Mouse (Mus musculus) limb, embryonic 14.5 days (tissue): ENCODE data around the gene Pex5l. TPM values are rescaled to one million over a fixed set of nuclear protein-coding genes. Genes with fewer than 3 reads are reported as not detected.
A peak's percentile ranks its signal among the peaks of the same experiment; 100 is the strongest.

Experiments
- ATAC-seq: fragments of 200-750 bp; cut with Nextera tagmentation; 2 replicates; pipeline ENCODE4 v1.8.0; 2017; ENCODE audit warnings: low read depth, moderate number of reproducible peaks, moderate TSS enrichment; ENCODE audit not compliant: low FRiP score
- DNase-seq: peaks from one replicate; pipeline ENCODE4 v3.0.0-alpha.2; 2015; ENCODE audit warnings: low spot score
- H3K27ac ChIP-seq: fragments of 300-500 bp; sonication (generic); replicated peaks from 2 replicates; pipeline ENCODE4 v1.5.1; 2014; ENCODE audit warnings: low read depth, mild to moderate bottlenecking, low read length, moderate library complexity, mixed read lengths
- H3K27me3 ChIP-seq: fragments of 300-500 bp; sonication (generic); 2 replicates; pipeline ENCODE4 v1.6.1; 2014; ENCODE audit warnings: low read length, mixed read lengths; ENCODE audit not compliant: control insufficient read depth, insufficient read depth
- H3K36me3 ChIP-seq: fragments of 300-500 bp; sonication (generic); 2 replicates; pipeline ENCODE4 v1.6.1; 2014; ENCODE audit warnings: mild to moderate bottlenecking, low read length, moderate library complexity, mixed read lengths; ENCODE audit not compliant: control insufficient read depth, insufficient read depth
- H3K4me1 ChIP-seq: fragments of 300-500 bp; sonication (generic); 2 replicates; pipeline ENCODE4 v1.6.1; 2014; ENCODE audit warnings: antibody characterized with exemption, low read length, mixed read lengths; ENCODE audit not compliant: control insufficient read depth, insufficient read depth
- H3K4me2 ChIP-seq: fragments of 300-500 bp; sonication (generic); replicated peaks from 2 replicates; pipeline ENCODE4 v1.6.1; 2014; ENCODE audit warnings: low read depth, mild to moderate bottlenecking, low read length, moderate library complexity; ENCODE audit not compliant: severe bottlenecking
- H3K4me3 ChIP-seq: fragments of 300-500 bp; sonication (generic); replicated peaks from 2 replicates; pipeline ENCODE4 v1.5.1; 2014; ENCODE audit warnings: low read length
- H3K9ac ChIP-seq: fragments of 300-500 bp; sonication (generic); 2 replicates; pipeline ENCODE4 v1.6.1; 2014; ENCODE audit warnings: mild to moderate bottlenecking, low read depth, low read length, moderate library complexity; ENCODE audit not compliant: severe bottlenecking
- H3K9me3 ChIP-seq: fragments of 300-500 bp; sonication (generic); 2 replicates; pipeline ENCODE4 v1.6.1; 2016; ENCODE audit warnings: low read length; ENCODE audit not compliant: control insufficient read depth
- POLR2A ChIP-seq: fragments of 200-500 bp; IDR thresholded peaks from 2 replicates; pipeline ENCODE4 v1.8.0; 2012; ENCODE audit warnings: inconsistent platforms, mild to moderate bottlenecking, moderate library complexity, borderline replicate concordance; ENCODE audit not compliant: insufficient read depth, insufficient read length; ENCODE audit errors: extremely low read depth
- WGBS: fragments of 180-500 bp; shearing (Covaris S2); extraction: QIAGEN DNeasy Blood & Tissue Kit; methylation state at CpG from one replicate; pipeline ENCODE4 v1.1.7; 2014; 5-methylcytosine and 5-hydroxymethylcytosine counted together
- polyA plus RNA-seq, 2 experiments: library from polyadenylated mRNA; depleted of rRNA in 1 of 2; stranded (reverse) in 1 of 2; unstranded in 1 of 2; fragments of >200 nt; fragmentation: Nextera tagmentation in 1 of 2; extraction: Ambion mirVana in 1 of 2; gene quantifications; 2 replicates each; pipeline versions ENCODE4 v1.2.1 to v1.2.3; 2012 to 2014

The Pex5l gene
- polyA plus RNA-seq, 2 experiments: 0.51 to 2.8 TPM

DNA sequence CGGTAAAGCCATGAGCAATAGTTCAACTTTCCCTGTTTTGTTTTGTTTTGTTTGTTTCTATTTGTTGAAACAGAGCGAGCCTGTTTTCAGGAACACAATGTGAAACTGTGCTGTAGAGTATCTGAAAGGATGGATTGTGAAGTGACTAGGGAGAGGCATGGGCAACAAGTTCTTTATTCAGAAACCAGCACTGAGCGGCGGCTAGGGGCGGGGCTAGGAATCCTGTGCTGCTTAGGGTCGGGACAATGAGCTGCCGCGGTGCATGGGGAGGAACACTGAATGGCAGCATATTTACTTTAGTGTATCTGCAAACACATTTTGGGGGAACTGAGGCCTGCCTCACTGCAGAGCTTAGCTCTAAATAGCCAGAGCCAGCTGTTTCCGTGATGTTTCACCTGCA, 53.0 kb downstream of the Pex5l start:
- no peak for DNase-seq
- ATAC-seq: no peak
- no peaks in the 10 kb centered on the region for H3K4me1 ChIP-seq
- H3K4me2 ChIP-seq: 0 out of 2 replicates have a peak overlapping the region, but pooled peaks have one; percentile 21
- no peak overlapping the region for H3K9ac ChIP-seq
- H3K4me3 ChIP-seq: no peak overlapping the region
- no peak overlapping the region for H3K27ac ChIP-seq
- no peaks in the 10 kb centered on the region for H3K36me3 ChIP-seq
- TF ChIP-seq POLR2A: no peak
- H3K9me3 ChIP-seq: no peaks in the 10 kb centered on the region
- WGBS: 40% methylated on average over 9 of the region's 9 CpGs
- no peaks in the 10 kb centered on the region for H3K27me3 ChIP-seq

DNA sequence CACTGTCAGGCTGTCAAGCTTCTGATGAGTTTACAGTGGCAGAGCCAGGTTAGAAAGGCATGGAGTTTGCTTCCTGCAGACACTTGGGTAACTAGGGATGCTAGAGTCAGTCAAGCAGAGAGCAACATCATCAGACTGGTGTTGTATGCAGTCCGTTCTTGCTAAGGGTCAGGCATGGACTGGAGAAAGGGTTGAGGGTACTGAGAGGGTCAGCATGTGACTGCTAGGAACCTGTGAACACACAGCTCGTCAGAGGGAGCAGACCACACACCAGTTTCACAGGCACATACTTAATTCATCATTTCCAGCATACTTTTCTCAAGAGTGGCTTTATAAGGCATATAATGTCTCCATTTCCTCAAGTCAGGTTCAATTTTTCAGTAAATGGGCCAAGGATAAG, 53.6 kb downstream of the Pex5l start:
- no peak for ATAC-seq
- Histone ChIP-seq H3K27me3 (no peaks in the 10 kb centered on the region), H3K4me1 (no peaks in the 10 kb centered on the region), H3K36me3 (no peaks in the 10 kb centered on the region), H3K9me3 (no peaks in the 10 kb centered on the region), H3K4me3 (no peak overlapping the region), H3K9ac (no peak overlapping the region), H3K4me2 (no peak overlapping the region), H3K27ac (no peak overlapping the region)
- no peak for DNase-seq
- no peak for TF ChIP-seq POLR2A
- WGBS: 47% methylated on average over 2 of the region's 2 CpGs

DNA sequence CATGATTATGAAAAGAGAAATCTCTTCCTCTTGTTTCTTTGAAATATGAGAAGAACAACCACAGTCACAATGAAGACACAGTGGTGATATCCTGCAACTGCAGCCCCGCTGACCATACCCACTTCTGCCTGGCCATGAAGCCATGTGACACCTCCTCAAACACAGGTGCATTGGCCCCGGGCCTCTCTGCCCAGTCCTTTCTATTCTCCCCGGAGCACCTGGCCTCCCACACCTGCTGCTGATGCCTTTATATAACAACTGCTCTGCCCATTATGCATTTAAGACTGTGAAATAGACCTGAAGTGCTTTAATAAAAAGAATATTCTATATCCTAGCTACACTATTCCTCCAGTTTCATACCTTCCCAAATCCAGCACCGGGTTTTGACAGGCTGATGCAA, 54.8 kb downstream of the Pex5l start:
- 64% methylated on average over 4 of the region's 4 CpGs for WGBS
- no peaks in the 10 kb centered on the region for H3K4me1 ChIP-seq
- H3K9ac ChIP-seq: no peak overlapping the region
- H3K4me3 ChIP-seq: no peak overlapping the region
- no peak overlapping the region for H3K27ac ChIP-seq
- H3K27me3 ChIP-seq: no peaks in the 10 kb centered on the region
- no peaks in the 10 kb centered on the region for H3K36me3 ChIP-seq
- TF ChIP-seq POLR2A: no peak
- H3K4me2 ChIP-seq: no peak overlapping the region
- H3K9me3 ChIP-seq: no peaks in the 10 kb centered on the region
- DNase-seq (no peak), ATAC-seq (no peak)

DNA sequence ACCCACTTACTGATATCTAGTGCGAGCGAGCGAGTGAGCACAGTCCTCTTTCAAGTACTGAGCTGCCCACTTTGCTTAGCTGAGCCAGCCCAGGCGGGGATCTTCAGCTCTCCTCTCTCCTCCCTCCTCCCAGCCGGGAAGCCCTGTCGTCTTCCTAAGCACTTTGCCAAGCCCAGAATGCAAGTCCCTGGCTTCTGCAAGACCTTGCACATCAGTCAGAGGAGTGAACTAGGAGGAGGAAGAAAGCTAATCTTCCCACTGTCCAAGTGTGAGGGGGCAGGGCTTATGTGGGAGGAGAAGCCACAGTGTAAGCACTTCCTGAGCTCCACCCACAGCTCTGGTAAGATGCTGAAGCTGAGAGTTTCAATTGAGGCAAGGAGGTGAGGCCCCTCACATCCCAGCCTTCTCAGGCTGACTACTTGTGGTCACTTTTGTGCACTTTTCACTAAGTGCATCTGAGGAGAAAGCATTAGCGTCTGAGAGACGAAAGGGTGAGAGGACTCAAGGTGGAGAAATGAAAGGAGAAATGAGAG, 60.2 kb downstream of the Pex5l start:
- no peak overlapping the region for H3K4me3 ChIP-seq
- H3K27ac ChIP-seq: no peak overlapping the region
- TF ChIP-seq POLR2A: no peak
- no peaks in the 10 kb centered on the region for H3K36me3 ChIP-seq
- H3K9ac ChIP-seq: no peak overlapping the region
- no peaks in the 10 kb centered on the region for H3K4me1 ChIP-seq
- no peak overlapping the region for H3K4me2 ChIP-seq
- H3K27me3 ChIP-seq: no peaks in the 10 kb centered on the region
- no peak for ATAC-seq
- DNase-seq: no peak
- 33% methylated on average over 8 of the region's 8 CpGs for WGBS
- H3K9me3 ChIP-seq: no peaks in the 10 kb centered on the region

DNA sequence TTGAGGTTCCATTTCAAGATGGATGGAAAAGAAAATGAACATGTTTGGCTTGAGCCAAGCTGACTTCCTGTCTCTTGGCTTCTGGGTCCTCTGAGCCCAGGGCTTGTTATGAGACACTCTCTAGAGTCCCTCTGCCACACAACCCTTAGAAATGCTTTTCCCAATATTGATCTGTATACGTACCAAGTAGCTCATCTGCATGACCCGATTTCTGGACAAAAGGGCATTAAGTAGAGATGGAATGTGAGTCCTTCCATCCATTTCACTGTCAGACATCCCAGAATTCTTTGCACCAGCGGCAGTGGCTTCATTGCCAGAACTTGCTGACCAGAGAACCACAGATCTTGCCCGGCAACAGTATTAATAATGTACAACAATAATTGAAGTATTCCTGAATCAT, 61.3 kb downstream of the Pex5l start:
- Histone ChIP-seq H3K27ac (no peak overlapping the region), H3K4me2 (no peak overlapping the region), H3K9me3 (no peaks in the 10 kb centered on the region), H3K9ac (no peak overlapping the region), H3K4me3 (no peak overlapping the region), H3K36me3 (no peaks in the 10 kb centered on the region), H3K4me1 (no peaks in the 10 kb centered on the region), H3K27me3 (no peaks in the 10 kb centered on the region)
- DNase-seq: no peak
- WGBS: 90% methylated on average over 4 of the region's 4 CpGs
- no peak for TF ChIP-seq POLR2A
- no peak for ATAC-seq

DNA sequence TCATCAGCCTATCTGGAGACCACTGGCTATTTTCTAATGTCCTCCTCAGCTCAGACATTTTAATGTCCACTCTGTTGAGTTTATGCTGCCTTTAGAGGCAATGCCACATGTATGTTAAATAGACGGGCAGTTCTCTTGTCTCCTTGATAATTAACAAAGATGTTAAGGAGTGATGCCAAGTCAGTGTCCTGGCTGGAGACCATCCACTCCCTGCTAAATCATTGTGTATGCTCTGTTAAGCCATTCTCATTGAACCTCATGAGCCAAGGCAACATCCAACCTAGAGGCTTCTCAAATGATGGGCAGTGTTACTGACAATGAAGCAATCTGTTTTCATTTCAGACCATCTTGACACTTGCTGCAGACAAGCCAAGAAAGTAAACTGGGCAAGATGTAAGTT, 63.4 kb downstream of the Pex5l start:
- 87% methylated on average over 1 of the region's 1 CpGs for WGBS
- no peak for ATAC-seq
- H3K36me3 ChIP-seq: no peaks in the 10 kb centered on the region
- no peak overlapping the region for H3K4me2 ChIP-seq
- H3K9ac ChIP-seq: no peak overlapping the region
- DNase-seq: no peak
- no peaks in the 10 kb centered on the region for H3K9me3 ChIP-seq
- H3K27me3 ChIP-seq: no peaks in the 10 kb centered on the region
- H3K4me1 ChIP-seq: no peaks in the 10 kb centered on the region
- no peak for TF ChIP-seq POLR2A
- no peak overlapping the region for H3K27ac ChIP-seq
- H3K4me3 ChIP-seq: no peak overlapping the region
